ENCODE assay signal across 11 mouse cellular contexts in the genomic region with DNA sequence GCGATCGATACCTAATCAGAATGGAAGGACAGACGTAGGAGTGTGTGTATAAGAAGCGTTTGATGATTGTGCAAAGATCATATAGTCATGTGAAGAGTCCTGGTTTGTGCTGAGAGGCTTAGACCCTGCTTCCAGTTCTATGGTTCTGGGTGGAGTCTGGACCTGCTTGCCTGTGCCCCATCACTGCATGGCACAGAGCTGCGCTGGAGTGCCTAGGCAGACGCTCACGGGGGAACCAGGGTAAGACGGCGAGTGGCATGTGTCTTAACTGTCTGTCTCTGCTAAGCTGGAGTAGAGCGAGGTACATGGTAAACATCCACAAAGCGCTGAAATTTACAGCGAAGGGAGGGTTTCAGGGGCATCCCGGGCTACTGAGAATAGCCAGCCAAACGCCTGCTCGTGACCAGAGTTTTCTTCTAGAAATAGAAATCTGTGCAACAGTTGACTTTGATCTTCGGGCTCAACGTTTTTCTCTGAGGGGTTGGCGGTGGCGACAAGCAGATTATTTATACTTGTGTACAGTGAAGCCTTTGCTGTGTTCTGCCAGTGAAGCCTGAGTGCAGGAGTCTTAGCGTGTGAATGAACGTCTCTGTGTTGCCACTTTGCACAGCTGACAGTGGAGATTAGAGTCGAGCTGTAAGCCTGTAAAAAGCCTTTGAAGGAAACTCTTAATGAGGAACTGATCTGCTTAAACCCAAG.
DNase-seq lines count a peak whose midpoint lies in the region; ATAC-seq lines count a peak whose summit lies in the region.
"Had no signal": no experiment of that assay in that cellular context is flagged by ENCODE, and none has a peak within 500 bp of the region (broad histone marks: within the 10 kb centered on the region; RNA-seq: fewer than 3 reads in every experiment).

No protein-coding gene starts in this region.

- no peaks in the 10 kb centered on the region for H3K36me3 ChIP-seq in hindbrain, embryonic 16.5 days (ENCODE audit: control insufficient read depth, insufficient read depth, low read length)
- no peaks in the 10 kb centered on the region for H3K36me3 ChIP-seq in hindbrain, embryonic 12.5 days
- H3K36me3 ChIP-seq in forebrain, embryonic 12.5 days (replicated peaks), result no peaks in the 10 kb centered on the region

- H3K27ac ChIP-seq in hindbrain, embryonic 16.5 days (ENCODE audit: low read depth, low read length), result no peak overlapping the region
- H3K27ac ChIP-seq in hindbrain, embryonic 12.5 days, result no peak overlapping the region
- H3K27ac ChIP-seq in forebrain, embryonic 12.5 days, result 0 out of 2 replicates have a peak overlapping the region, but pooled peaks have one; percentile 2

- DNase-seq in A20 (ENCODE audit: low read depth, low spot score), result peak; percentile 80
- DNase-seq in layer of hippocampus, postnatal 36 days, result peak; percentile 17 to 22
- DNase-seq in T-cell, adult 2 months (ENCODE audit: low spot score), result no peak
- DNase-seq in cerebellum, adult 9-11 months, result no peak
- no peak for DNase-seq in embryo, embryonic 11 days
- DNase-seq: cerebellum, adult 9-10 months had no signal

- H3K9ac ChIP-seq in hindbrain, embryonic 16.5 days (ENCODE audit: low read depth, low read length), result no peak overlapping the region
- H3K9ac ChIP-seq in hindbrain, embryonic 12.5 days, result no peak overlapping the region
- H3K9ac ChIP-seq in forebrain, embryonic 12.5 days, result no peak overlapping the region

- no peaks in the 10 kb centered on the region for H3K27me3 ChIP-seq in hindbrain, embryonic 16.5 days (replicated peaks; ENCODE audit: control insufficient read depth, insufficient read depth, low read length)
- H3K27me3 ChIP-seq in hindbrain, embryonic 12.5 days, result no peaks in the 10 kb centered on the region
- peaks cover 58% of the 10 kb centered on the region for H3K27me3 ChIP-seq in forebrain, embryonic 12.5 days

- no peak overlapping the region for H3K4me2 ChIP-seq in hindbrain, embryonic 16.5 days (ENCODE audit: low read length)
- no peak overlapping the region for H3K4me2 ChIP-seq in hindbrain, embryonic 12.5 days (replicated peaks)
- H3K4me2 ChIP-seq in forebrain, embryonic 12.5 days, result peak overlapping the region; percentile 17

- H3K4me3 ChIP-seq in hindbrain, embryonic 16.5 days (ENCODE audit: low read length), result no peak overlapping the region
- no peak overlapping the region for H3K4me3 ChIP-seq in hindbrain, embryonic 12.5 days
- no peak overlapping the region for H3K4me3 ChIP-seq in forebrain, embryonic 12.5 days (replicated peaks)

- peak; percentile 80 for ATAC-seq in hindbrain, embryonic 16.5 days
- ATAC-seq in hindbrain, embryonic 12.5 days (ENCODE audit: low FRiP score), result no peak
- ATAC-seq in forebrain, embryonic 12.5 days (ENCODE audit: low FRiP score), result peak; percentile 88
- ATAC-seq: activated CD4-positive, CD25-positive, alpha-beta regulatory T cell, adult 4 months; intestine, embryonic 16.5 days had no signal

- 74% methylated on average over 22 of the region's 22 CpGs for WGBS in hindbrain, embryonic 16.5 days
- 77% methylated on average over 22 of the region's 22 CpGs for WGBS in hindbrain, embryonic 12.5 days
- 49% methylated on average over 22 of the region's 22 CpGs for WGBS in forebrain, embryonic 12.5 days

- H3K9me3 ChIP-seq in hindbrain, embryonic 16.5 days (ENCODE audit: control insufficient read depth, low read length), result no peaks in the 10 kb centered on the region
- H3K9me3 ChIP-seq in hindbrain, embryonic 12.5 days (replicated peaks), result no peaks in the 10 kb centered on the region
- no peaks in the 10 kb centered on the region for H3K9me3 ChIP-seq in forebrain, embryonic 12.5 days

- H3K4me1 ChIP-seq in hindbrain, embryonic 16.5 days (ENCODE audit: control insufficient read depth, insufficient read depth, low read depth, low read length), result no peaks in the 10 kb centered on the region; the same call in 1 of the 2 replicates
- no peaks in the 10 kb centered on the region for H3K4me1 ChIP-seq in hindbrain, embryonic 12.5 days
- H3K4me1 ChIP-seq in forebrain, embryonic 12.5 days, result peaks cover 6% of the 10 kb centered on the region

Comparison
In these comparisons a context has a peak if more than half of its experiments do, and no peak if none do; other contexts are left out.
1. DNase-seq: peak in A20 (single experiment) and layer of hippocampus, postnatal 36 days (2 of 2); none in T-cell, adult 2 months (single experiment), cerebellum, adult 9-11 months (single experiment) and embryo, embryonic 11 days (single experiment).